Mouse (Mus musculus): ENCODE measurements around the gene Nr5a2. TPM values are rescaled to one million over a fixed set of nuclear protein-coding genes. Genes with fewer than 3 reads are reported as not detected.

Nr5a2 gene
- polyA plus RNA-seq, 1 experiment from 2014 or later: 0.75 TPM

GRCm38 (mm10) chr1:136863209-136863608 lies 97.0 kb downstream of the Nr5a2 start:
- Histone ChIP-seq H3K4me1 (no peaks in the 10 kb centered on the region), H3K27ac (no peak overlapping the region), H3K27me3 (no peaks in the 10 kb centered on the region), H3K9ac (no peak overlapping the region), H3K9me3 (replicated peaks) (no peaks in the 10 kb centered on the region), H3K4me3 (replicated peaks) (no peak overlapping the region), H3K4me2 (no peak overlapping the region), H3K36me3 (no peaks in the 10 kb centered on the region)
- no peak for ATAC-seq (replicated peaks; ENCODE audit: low FRiP score)
- WGBS: 89% methylated on average over 6 of the region's 6 CpGs

GRCm38 (mm10) chr1:136859454-136859853 lies 100.8 kb downstream of the Nr5a2 start:
- Histone ChIP-seq H3K4me1 (no peaks in the 10 kb centered on the region), H3K27ac (no peak overlapping the region), H3K4me2 (no peak overlapping the region), H3K4me3 (replicated peaks) (no peak overlapping the region), H3K9me3 (replicated peaks) (no peaks in the 10 kb centered on the region), H3K36me3 (no peaks in the 10 kb centered on the region), H3K9ac (no peak overlapping the region), H3K27me3 (no peaks in the 10 kb centered on the region)
- 49% methylated on average over 4 of the region's 4 CpGs for WGBS
- ATAC-seq (replicated peaks; ENCODE audit: low FRiP score): no peak; the same call in 1 of the 2 replicates

- ATAC-seq (replicated peaks; ENCODE audit: low FRiP score): 0 out of 2 replicates have a peak, but pooled peaks have one; percentile 33
- H3K4me2 ChIP-seq: no peak overlapping the region
Observed at GRCm38 (mm10) chr1:136858724-136859123, 101.5 kb downstream of the Nr5a2 start.

GRCm38 (mm10) chr1:136856104-136856503 lies 104.1 kb downstream of the Nr5a2 start:
- no peaks in the 10 kb centered on the region for H3K36me3 ChIP-seq
- H3K4me2 ChIP-seq: no peak overlapping the region
- H3K9ac ChIP-seq: no peak overlapping the region
- H3K27me3 ChIP-seq: no peaks in the 10 kb centered on the region
- H3K27ac ChIP-seq: no peak overlapping the region
- H3K9me3 ChIP-seq (replicated peaks): no peaks in the 10 kb centered on the region
- H3K4me3 ChIP-seq (replicated peaks): no peak overlapping the region
- 88% methylated on average over 3 of the region's 3 CpGs for WGBS
- H3K4me1 ChIP-seq: no peaks in the 10 kb centered on the region
- ATAC-seq (replicated peaks; ENCODE audit: low FRiP score): no peak

More at GRCm38 (mm10) chr1:136858724-136859123, 101.5 kb downstream of the Nr5a2 start:
- no peak overlapping the region for H3K4me3 ChIP-seq (replicated peaks)
- H3K27me3 ChIP-seq: no peaks in the 10 kb centered on the region
- H3K36me3 ChIP-seq: no peaks in the 10 kb centered on the region
- no peak overlapping the region for H3K9ac ChIP-seq
- 48% methylated on average over 4 of the region's 4 CpGs for WGBS
- H3K27ac ChIP-seq: no peak overlapping the region
- H3K4me1 ChIP-seq: no peaks in the 10 kb centered on the region
- H3K9me3 ChIP-seq (replicated peaks): no peaks in the 10 kb centered on the region

DNA sequence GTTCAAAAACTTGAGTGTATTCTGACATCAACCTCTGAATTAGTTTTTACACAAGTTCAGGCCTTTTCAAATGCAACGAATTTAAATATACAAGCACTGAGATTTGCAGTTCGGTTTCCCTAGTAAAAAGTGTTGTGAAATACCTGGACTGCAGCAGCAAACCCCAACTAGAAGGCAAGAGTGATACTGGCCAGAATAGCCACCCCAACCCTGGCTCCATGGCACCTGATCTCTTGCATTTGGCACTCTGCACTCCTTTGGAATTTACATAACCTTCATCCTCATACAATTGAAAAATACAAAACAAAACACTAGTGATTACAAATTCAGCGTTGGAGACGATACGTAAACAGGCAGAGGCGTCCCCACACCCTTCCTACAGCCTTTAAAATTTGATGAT lies 111.5 kb downstream of the Nr5a2 start:
- H3K4me2 ChIP-seq: no peak overlapping the region
- ATAC-seq (replicated peaks; ENCODE audit: low FRiP score): no peak
- no peaks in the 10 kb centered on the region for H3K27me3 ChIP-seq
- WGBS: 93% methylated on average over 6 of the region's 6 CpGs
- H3K4me3 ChIP-seq (replicated peaks): no peak overlapping the region
- H3K9ac ChIP-seq: no peak overlapping the region
- no peaks in the 10 kb centered on the region for H3K4me1 ChIP-seq
- H3K36me3 ChIP-seq: no peaks in the 10 kb centered on the region
- H3K9me3 ChIP-seq (replicated peaks): no peaks in the 10 kb centered on the region
- no peak overlapping the region for H3K27ac ChIP-seq

- no peaks in the 10 kb centered on the region for H3K27me3 ChIP-seq
Observed at GRCm38 (mm10) chr1:136846081-136846480, 114.2 kb downstream of the Nr5a2 start.

DNA sequence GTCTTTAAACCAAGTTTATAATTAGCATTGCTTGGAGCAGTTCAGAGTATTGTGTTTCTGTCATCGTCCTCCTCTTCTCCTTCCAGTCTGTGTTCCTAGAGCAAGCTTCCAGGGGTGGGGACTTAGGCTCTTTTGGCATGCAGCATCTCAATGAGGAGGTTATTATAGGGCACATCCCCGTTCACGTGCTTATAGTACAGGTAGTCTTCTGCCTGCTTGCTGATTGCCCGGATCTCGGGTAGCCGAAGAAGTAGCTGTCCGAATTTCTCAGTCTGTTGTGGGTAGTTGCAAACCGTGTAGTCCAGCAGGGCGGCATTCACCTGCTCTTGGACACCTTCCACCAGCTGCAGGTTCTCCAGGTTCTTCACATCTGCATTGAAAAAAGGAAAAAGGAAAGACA lies 114.9 kb downstream of the Nr5a2 start:
- ATAC-seq (replicated peaks; ENCODE audit: low FRiP score): no peak

More at GRCm38 (mm10) chr1:136846081-136846480, 114.2 kb downstream of the Nr5a2 start:
- Histone ChIP-seq H3K4me2 (no peak overlapping the region), H3K36me3 (no peaks in the 10 kb centered on the region), H3K4me1 (no peaks in the 10 kb centered on the region), H3K9ac (no peak overlapping the region), H3K9me3 (replicated peaks) (no peaks in the 10 kb centered on the region), H3K4me3 (replicated peaks) (no peak overlapping the region), H3K27ac (no peak overlapping the region)
- WGBS: 64% methylated on average over 2 of the region's 2 CpGs
- no peak for ATAC-seq (replicated peaks; ENCODE audit: low FRiP score)

DNA sequence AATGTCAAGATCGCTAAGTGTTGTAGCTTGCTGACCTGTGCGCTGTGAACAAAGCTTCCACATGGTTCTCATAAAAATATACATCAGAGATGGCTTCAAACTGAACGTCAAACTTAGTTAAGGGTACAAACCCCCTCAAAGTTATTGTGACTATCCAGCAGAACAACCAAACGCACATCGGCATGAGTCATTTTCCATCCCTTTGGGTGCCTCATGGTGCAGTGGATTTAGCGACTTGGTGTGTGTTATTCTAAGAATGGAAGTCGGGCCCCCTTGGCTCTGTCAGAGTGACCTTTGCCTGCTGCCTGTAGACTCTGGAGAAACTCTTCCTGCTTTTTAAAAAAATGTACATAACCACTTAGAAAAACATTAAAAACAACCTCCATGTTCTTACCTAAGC lies 119.7 kb downstream of the Nr5a2 start:
- Histone ChIP-seq H3K9me3 (replicated peaks) (no peaks in the 10 kb centered on the region), H3K4me3 (replicated peaks) (no peak overlapping the region), H3K4me2 (no peak overlapping the region), H3K36me3 (no peaks in the 10 kb centered on the region), H3K4me1 (0 out of 2 replicates have a peak, but pooled peaks cover 8% of the 10 kb centered on the region), H3K9ac (no peak overlapping the region), H3K27ac (no peak overlapping the region), H3K27me3 (no peaks in the 10 kb centered on the region)
- no peak for ATAC-seq (replicated peaks; ENCODE audit: low FRiP score)
- WGBS: 46% methylated on average over 7 of the region's 7 CpGs

More for the DNA sequence above, 114.9 kb downstream of the Nr5a2 start:
- 84% methylated on average over 9 of the region's 9 CpGs for WGBS
- Histone ChIP-seq H3K9me3 (replicated peaks) (no peaks in the 10 kb centered on the region), H3K36me3 (no peaks in the 10 kb centered on the region), H3K9ac (no peak overlapping the region), H3K4me3 (replicated peaks) (no peak overlapping the region), H3K27ac (no peak overlapping the region), H3K4me1 (0 out of 2 replicates have a peak, but pooled peaks cover 4% of the 10 kb centered on the region), H3K4me2 (no peak overlapping the region), H3K27me3 (no peaks in the 10 kb centered on the region)

- peak; percentile 40; the same call in 1 of the 2 replicates for ATAC-seq (replicated peaks; ENCODE audit: low FRiP score)
- Histone ChIP-seq H3K27ac (no peak overlapping the region), H3K9ac (no peak overlapping the region), H3K4me2 (no peak overlapping the region), H3K36me3 (no peaks in the 10 kb centered on the region), H3K4me3 (replicated peaks) (no peak overlapping the region), H3K27me3 (no peaks in the 10 kb centered on the region), H3K4me1 (0 out of 2 replicates have a peak, but pooled peaks cover 8% of the 10 kb centered on the region), H3K9me3 (replicated peaks) (no peaks in the 10 kb centered on the region)
- 57% methylated on average over 10 of the region's 10 CpGs for WGBS
Observed at GRCm38 (mm10) chr1:136839202-136839601, 121.0 kb downstream of the Nr5a2 start.

GRCm38 (mm10) chr1:136832305-136833152 lies 127.7 kb downstream of the Nr5a2 start:
- ATAC-seq (replicated peaks; ENCODE audit: low FRiP score): peak; percentile 62
- WGBS: 47% methylated on average over 12 of the region's 12 CpGs
- H3K9me3 ChIP-seq (replicated peaks): no peaks in the 10 kb centered on the region
- H3K36me3 ChIP-seq: no peaks in the 10 kb centered on the region
- H3K4me3 ChIP-seq (replicated peaks): no peak overlapping the region
- no peaks in the 10 kb centered on the region for H3K27me3 ChIP-seq
- no peak overlapping the region for H3K9ac ChIP-seq
- H3K27ac ChIP-seq: no peak overlapping the region
- H3K4me1 ChIP-seq: peaks cover 10% of the 10 kb centered on the region
- no peak overlapping the region for H3K4me2 ChIP-seq

- Histone ChIP-seq H3K4me1 (peaks cover 10% of the 10 kb centered on the region), H3K4me3 (replicated peaks) (no peak overlapping the region), H3K27ac (no peak overlapping the region), H3K4me2 (no peak overlapping the region), H3K27me3 (no peaks in the 10 kb centered on the region), H3K36me3 (no peaks in the 10 kb centered on the region), H3K9me3 (replicated peaks) (no peaks in the 10 kb centered on the region), H3K9ac (no peak overlapping the region)
- ATAC-seq (replicated peaks; ENCODE audit: low FRiP score): no peak
- 84% methylated on average over 6 of the region's 6 CpGs for WGBS
Observed at GRCm38 (mm10) chr1:136830992-136831391, 129.3 kb downstream of the Nr5a2 start.

GRCm38 (mm10) chr1:136829931-136830330 lies 130.3 kb downstream of the Nr5a2 start:
- Histone ChIP-seq H3K4me3 (replicated peaks) (no peak overlapping the region), H3K9ac (no peak overlapping the region), H3K4me1 (peaks cover 16% of the 10 kb centered on the region), H3K4me2 (no peak overlapping the region), H3K9me3 (replicated peaks) (no peaks in the 10 kb centered on the region), H3K36me3 (no peaks in the 10 kb centered on the region), H3K27me3 (no peaks in the 10 kb centered on the region), H3K27ac (no peak overlapping the region)
- WGBS: 86% methylated on average over 3 of the region's 3 CpGs
- ATAC-seq (replicated peaks; ENCODE audit: low FRiP score): no peak

All from kidney, embryonic 15.5 days (tissue).